ENCODE assay signal across 8 mouse cellular contexts in genomic region chr2:167129608-167129955, GRCm38 (mm10).
DNase-seq lines count a peak whose midpoint lies in the region; ATAC-seq and TF ChIP-seq lines count a peak whose summit lies in the region.

No protein-coding gene starts in this region.

- TF ChIP-seq CTCF in ES-Bruce4 (IDR thresholded peaks at IDR 0.05; ENCODE audit: low read depth, low read length): no peak
- no peak for TF ChIP-seq CTCF in cortical plate, adult 2 months (IDR thresholded peaks at IDR 0.05; ENCODE audit: extremely low read depth, insufficient read depth, low read length)
- no peak for TF ChIP-seq CTCF in liver, postnatal 0 days (IDR thresholded peaks at IDR 0.05; ENCODE audit: low read depth)

- DNase-seq in liver, postnatal 0 days: no peak
- no peak for DNase-seq in cerebellum, adult 11-12 months
- no peak for DNase-seq in cerebellum, postnatal 14 days
- DNase-seq in left cerebral cortex, adult 11 months (ENCODE audit: low spot score): no peak

- H3K27me3 ChIP-seq in ES-Bruce4 (ENCODE audit: control insufficient read depth, insufficient read depth, low read length, poor library complexity, severe bottlenecking): no peaks in the 10 kb centered on the region
- H3K27me3 ChIP-seq in hindbrain, embryonic 16.5 days (replicated peaks; ENCODE audit: control insufficient read depth, insufficient read depth, low read length): no peaks in the 10 kb centered on the region
- H3K27me3 ChIP-seq in liver, postnatal 0 days (ENCODE audit: insufficient read depth, low read length): no peaks in the 10 kb centered on the region
- no peaks in the 10 kb centered on the region for H3K27me3 ChIP-seq in neural tube, embryonic 15.5 days (replicated peaks)

- peak overlapping the region; percentile 31 for H3K4me2 ChIP-seq in hindbrain, embryonic 16.5 days (ENCODE audit: low read length)
- peak overlapping the region; percentile 52 for H3K4me2 ChIP-seq in liver, postnatal 0 days (ENCODE audit: low read depth, low read length)
- H3K4me2 ChIP-seq in neural tube, embryonic 15.5 days: peak overlapping the region; percentile 46

- 0 out of 2 replicates have a peak overlapping the region, but pooled peaks have one; percentile 16 for H3K9ac ChIP-seq in ES-Bruce4 (ENCODE audit: low read depth, poor library complexity, severe bottlenecking)
- H3K9ac ChIP-seq in hindbrain, embryonic 16.5 days (ENCODE audit: low read depth, low read length): peak overlapping the region; percentile 59
- H3K9ac ChIP-seq in liver, postnatal 0 days (replicated peaks): no peak overlapping the region
- peak overlapping the region; percentile 20; the same call in 1 of the 2 replicates for H3K9ac ChIP-seq in neural tube, embryonic 15.5 days (replicated peaks)

- peak; percentile 56 for ATAC-seq in hindbrain, embryonic 16.5 days
- no peak for ATAC-seq in liver, postnatal 0 days
- ATAC-seq in neural tube, embryonic 15.5 days (ENCODE audit: low FRiP score): peak; percentile 72

- peaks cover 10% of the 10 kb centered on the region for H3K4me1 ChIP-seq in ES-Bruce4 (ENCODE audit: control insufficient read depth, insufficient read depth, low read length)
- peaks cover 11% of the 10 kb centered on the region for H3K4me1 ChIP-seq in cortical plate, adult 2 months (ENCODE audit: control insufficient read depth, insufficient read depth, low read length)
- H3K4me1 ChIP-seq in hindbrain, embryonic 16.5 days (ENCODE audit: control insufficient read depth, insufficient read depth, low read depth, low read length): peaks cover 24% of the 10 kb centered on the region
- H3K4me1 ChIP-seq in liver, postnatal 0 days (ENCODE audit: insufficient read depth): peaks cover 11% of the 10 kb centered on the region
- H3K4me1 ChIP-seq in neural tube, embryonic 15.5 days: peaks cover 30% of the 10 kb centered on the region

- H3K4me3 ChIP-seq in ES-Bruce4 (ENCODE audit: low read depth, low read length): peak overlapping the region; percentile 43
- no peak overlapping the region for H3K4me3 ChIP-seq in cortical plate, adult 2 months (ENCODE audit: insufficient read depth, low read length)
- 0 out of 2 replicates have a peak overlapping the region, but pooled peaks have one; percentile 4 for H3K4me3 ChIP-seq in hindbrain, embryonic 16.5 days (ENCODE audit: low read length)
- peak overlapping the region; percentile 21 for H3K4me3 ChIP-seq in liver, postnatal 0 days (ENCODE audit: low read depth, low read length)
- H3K4me3 ChIP-seq in neural tube, embryonic 15.5 days (replicated peaks): peak overlapping the region; percentile 17

- H3K9me3 ChIP-seq in ES-Bruce4 (replicated peaks; ENCODE audit: control insufficient read depth, insufficient read depth, low read length, poor library complexity, severe bottlenecking): no peaks in the 10 kb centered on the region
- no peaks in the 10 kb centered on the region for H3K9me3 ChIP-seq in hindbrain, embryonic 16.5 days (ENCODE audit: control insufficient read depth, low read length)
- no peaks in the 10 kb centered on the region for H3K9me3 ChIP-seq in liver, postnatal 0 days (ENCODE audit: low read length)
- no peaks in the 10 kb centered on the region for H3K9me3 ChIP-seq in neural tube, embryonic 15.5 days (replicated peaks)

- 14% methylated on average over 9 of the region's 9 CpGs for WGBS in hindbrain, embryonic 16.5 days
- WGBS in liver, postnatal 0 days (ENCODE audit: insufficient replicate concordance): 13% methylated on average over 9 of the region's 9 CpGs
- WGBS in neural tube, embryonic 15.5 days: 14% methylated on average over 9 of the region's 9 CpGs

- H3K27ac ChIP-seq in ES-Bruce4 (ENCODE audit: insufficient read depth, low read length): peak overlapping the region; percentile 40; the same call in 1 of the 2 replicates
- peak overlapping the region; percentile 88 for H3K27ac ChIP-seq in cortical plate, adult 2 months (ENCODE audit: insufficient read depth, low read length)
- H3K27ac ChIP-seq in hindbrain, embryonic 16.5 days (ENCODE audit: low read depth, low read length): peak overlapping the region; percentile 60
- H3K27ac ChIP-seq in liver, postnatal 0 days (ENCODE audit: low read depth): peak overlapping the region; percentile 9; the same call in 1 of the 2 replicates
- H3K27ac ChIP-seq in neural tube, embryonic 15.5 days (replicated peaks): peak overlapping the region; percentile 79

- no peak for TF ChIP-seq EP300 in ES-Bruce4 (IDR thresholded peaks at IDR 0.05; ENCODE audit: insufficient read depth, low read depth, low read length)
- TF ChIP-seq EP300 in liver, postnatal 0 days (IDR thresholded peaks at IDR 0.05; ENCODE audit: low read depth): no peak

- H3K36me3 ChIP-seq in ES-Bruce4 (ENCODE audit: control insufficient read depth, insufficient read depth, low read length, poor library complexity, severe bottlenecking): no peaks in the 10 kb centered on the region
- no peaks in the 10 kb centered on the region for H3K36me3 ChIP-seq in hindbrain, embryonic 16.5 days (ENCODE audit: control insufficient read depth, insufficient read depth, low read length)
- H3K36me3 ChIP-seq in liver, postnatal 0 days (replicated peaks; ENCODE audit: insufficient read depth, low read length): no peaks in the 10 kb centered on the region
- no peaks in the 10 kb centered on the region for H3K36me3 ChIP-seq in neural tube, embryonic 15.5 days

- no peak for TF ChIP-seq POLR2A in ES-Bruce4 (IDR thresholded peaks at IDR 0.05; ENCODE audit: insufficient read depth, low read length)
- TF ChIP-seq POLR2A in cortical plate, adult 2 months (IDR thresholded peaks at IDR 0.05; ENCODE audit: extremely low read depth, insufficient read depth, low read length): no peak

Comparison
In these comparisons a context has a peak if more than half of its experiments do, and no peak if none do; other contexts are left out.
1. H3K27ac ChIP-seq: peak in every context shown above with its lines; median percentile 88 in cortical plate, adult 2 months; 79 in neural tube, embryonic 15.5 days; 60 in hindbrain, embryonic 16.5 days; 40 in ES-Bruce4; 9 in liver, postnatal 0 days.